Mouse (Mus musculus) effector memory CD4-positive, alpha-beta T cell, adult 5 months (primary cell): Measurements from ENCODE around the gene Tnfsf8. TPM values are rescaled to one million over a fixed set of nuclear protein-coding genes. Genes with fewer than 3 reads are reported as not detected.

Source experiments
- polyA plus RNA-seq: library from polyadenylated mRNA; unstranded; fragments of 100-300 nt; shearing (Covaris generic); gene quantifications from one replicate; pipeline ENCODE4 v1.2.1, GENCODE M21; 2017

Gene Tnfsf8
- polyA plus RNA-seq, result 358 TPM

DNA sequence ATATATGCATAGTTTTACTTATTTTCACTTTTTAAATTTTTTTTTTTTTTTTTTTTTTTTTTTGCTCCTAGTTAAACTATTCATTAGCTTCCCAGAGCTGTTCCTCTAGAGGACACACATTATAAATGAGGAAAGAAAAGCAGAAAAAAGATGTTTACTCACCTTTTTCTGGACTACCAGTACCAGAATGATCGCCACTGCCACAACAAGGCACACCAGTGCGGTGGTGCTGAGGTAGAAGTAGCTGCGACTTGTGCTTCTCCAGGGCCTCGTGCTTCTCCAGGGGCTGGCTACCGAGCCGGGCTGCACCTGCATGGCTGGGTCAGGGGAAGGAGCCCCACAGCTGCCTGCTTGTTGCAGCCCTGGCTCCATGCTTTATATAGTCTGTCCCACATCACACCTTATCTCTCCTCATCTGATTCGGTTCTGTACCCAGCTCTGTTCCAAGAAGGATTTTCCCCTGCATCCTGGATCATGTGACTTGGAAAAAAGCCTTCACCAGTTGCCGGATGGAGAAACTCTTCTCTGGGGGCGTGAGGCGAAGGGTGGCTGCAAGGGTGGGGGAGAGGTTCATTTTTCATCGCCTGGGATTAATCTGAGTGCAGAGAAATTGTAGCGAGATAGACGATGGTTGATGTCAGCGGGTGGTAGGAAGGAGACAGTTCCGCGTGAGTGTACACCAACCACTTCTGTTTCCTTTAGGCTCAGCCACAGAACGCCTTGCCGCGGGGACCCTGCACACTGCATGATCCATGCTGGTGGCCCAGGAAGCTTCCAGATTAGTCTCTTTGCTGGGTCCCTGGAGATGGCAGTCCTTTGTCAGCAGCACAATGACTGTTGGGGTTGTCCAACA, at the start of gene Tnfsf8:
Gene Tnfsf8, minus strand, starts transcription at position 660 of the 853 bp plus-strand sequence.

Other genes with a start within 250 kb of the Tnfsf8 start
- gene Tex48, start 238.9 kb downstream of the Tnfsf8 start, polyA plus RNA-seq, result not detected
- gene Gm11214, start 198.0 kb downstream of the Tnfsf8 start, polyA plus RNA-seq, result not detected
- gene Tnfsf15, start 116.2 kb downstream of the Tnfsf8 start, polyA plus RNA-seq, result 0.19 TPM
- gene Tnc, start 185.7 kb upstream of the Tnfsf8 start, polyA plus RNA-seq, result 0.24 TPM